Mouse (Mus musculus): ENCODE measurements at regions not wholly inside any gene's neighbourhood (a gene's known extent, or its start where the extent isn't known, plus 50 kb on each side); places are given as distances from the start of the nearest gene placed in this dataset.

DNA sequence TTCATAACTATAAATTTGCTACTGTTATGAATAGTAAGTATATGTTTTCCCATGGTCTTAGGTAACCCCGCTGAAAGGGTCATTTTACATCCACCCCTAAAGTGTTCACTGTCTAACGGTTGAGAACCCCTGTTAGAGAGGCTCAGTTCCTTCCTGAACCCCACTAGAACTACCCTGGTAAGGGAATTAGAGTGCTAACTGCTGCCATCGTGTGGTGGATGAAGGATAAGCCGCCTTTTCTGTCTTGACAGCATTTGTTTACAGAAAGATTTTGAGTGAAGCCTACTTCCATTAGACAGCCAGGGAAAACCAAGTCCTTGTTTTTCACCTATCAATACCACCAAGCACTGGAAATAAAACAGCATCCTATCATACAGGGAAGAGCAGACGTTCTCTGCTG is 90.3 kb upstream of the Tbx22 start:
- DNase-seq (ENCODE audit: low spot score), result peak; percentile 3
